Mouse (Mus musculus) limb, embryonic 11.5 days (tissue): ENCODE measurements around the gene Olfr572. TPM values are rescaled to one million over a fixed set of nuclear protein-coding genes. Genes with fewer than 3 reads are reported as not detected.

Experiments used
- polyA plus RNA-seq: library from polyadenylated mRNA; unstranded; fragments of >200 nt; fragmentation: Nextera tagmentation; extraction: Ambion mirVana; gene quantifications from 2 replicates; pipeline ENCODE4 v1.2.1, GENCODE M21; 2014

The Olfr572 gene
- polyA plus RNA-seq, 1 experiment from 2014 or later = not detected

Other genes with a start within 250 kb of the Olfr572 start
- 12.9 and 13.6 TPM in 2 replicates for gene Trim68, start 237.1 kb upstream of the Olfr572 start, polyA plus RNA-seq
- not detected in 2 replicates for gene Olfr557, start 228.5 kb upstream of the Olfr572 start, polyA plus RNA-seq
- gene Olfr558, start 222.2 kb upstream of the Olfr572 start, polyA plus RNA-seq = not detected in 2 replicates
- gene Olfr33, start 205.3 kb upstream of the Olfr572 start, polyA plus RNA-seq = not detected in 2 replicates
- gene Olfr559, start 196.9 kb upstream of the Olfr572 start, polyA plus RNA-seq = not detected in 2 replicates
- gene Olfr560, start 165.0 kb upstream of the Olfr572 start, polyA plus RNA-seq = not detected in 2 replicates
- gene Olfr78, start 164.9 kb upstream of the Olfr572 start, polyA plus RNA-seq = not detected in 2 replicates
- gene Olfr561, start 153.2 kb upstream of the Olfr572 start, polyA plus RNA-seq = not detected in 2 replicates
- not detected in 2 replicates for gene Olfr564, start 120.9 kb upstream of the Olfr572 start, polyA plus RNA-seq
- gene Olfr566, start 65.6 kb upstream of the Olfr572 start, polyA plus RNA-seq = not detected in 2 replicates
- gene Olfr568, start 47.3 kb upstream of the Olfr572 start, polyA plus RNA-seq = not detected in 2 replicates
- not detected in 2 replicates for gene Olfr569, start 33.5 kb upstream of the Olfr572 start, polyA plus RNA-seq
- gene Olfr570, start 29.8 kb upstream of the Olfr572 start, polyA plus RNA-seq = not detected in 2 replicates
- gene Olfr571, start 6.9 kb upstream of the Olfr572 start, polyA plus RNA-seq = not detected in 2 replicates
- not detected in 2 replicates for gene Olfr573-ps1, start 18.2 kb downstream of the Olfr572 start, polyA plus RNA-seq
- not detected in 2 replicates for gene Olfr574, start 24.1 kb downstream of the Olfr572 start, polyA plus RNA-seq
- gene Olfr575, start 34.4 kb downstream of the Olfr572 start, polyA plus RNA-seq = not detected in 2 replicates
- not detected in 2 replicates for gene Olfr576, start 38.3 kb downstream of the Olfr572 start, polyA plus RNA-seq
- gene Olfr577, start 51.5 kb downstream of the Olfr572 start, polyA plus RNA-seq = not detected in 2 replicates
- not detected in 2 replicates for gene Olfr578, start 64.9 kb downstream of the Olfr572 start, polyA plus RNA-seq
- not detected in 2 replicates for gene Olfr582, start 113.6 kb downstream of the Olfr572 start, polyA plus RNA-seq
- gene Olfr583, start 126.9 kb downstream of the Olfr572 start, polyA plus RNA-seq = not detected in 2 replicates
- gene Olfr584, start 157.5 kb downstream of the Olfr572 start, polyA plus RNA-seq = not detected in 2 replicates
- not detected in 2 replicates for gene Olfr585, start 173.3 kb downstream of the Olfr572 start, polyA plus RNA-seq
- not detected in 2 replicates for gene Olfr586, start 201.2 kb downstream of the Olfr572 start, polyA plus RNA-seq
- gene Olfr588-ps1, start 216.5 kb downstream of the Olfr572 start, polyA plus RNA-seq = not detected in 2 replicates
- gene Olfr589, start 231.9 kb downstream of the Olfr572 start, polyA plus RNA-seq = not detected in 2 replicates